Mouse (Mus musculus) olfactory bulb, adult 2 months (tissue): ENCODE results near the gene Abi3bp.

Experiments used
- CTCF ChIP-seq: fragments of 200-500 bp; IDR thresholded peaks from 2 replicates; pipeline ENCODE4 v1.5.1; 2012; ENCODE audit warnings: low read depth, mild to moderate bottlenecking, low read length, moderate library complexity; ENCODE audit not compliant: insufficient read depth
- POLR2A ChIP-seq: fragments of 200-500 bp; IDR thresholded peaks from 2 replicates; pipeline ENCODE4 v1.6.1; 2012; ENCODE audit warnings: mild to moderate bottlenecking, low read depth, low read length, moderate library complexity; ENCODE audit not compliant: insufficient read depth

GRCm38 (mm10) chr16:56638544-56638943, 160.9 kb downstream of the Abi3bp start:
- TF ChIP-seq CTCF = no peak
- TF ChIP-seq POLR2A = no peak
